ENCODE assay signal across 9 mouse cellular contexts in the genomic region with DNA sequence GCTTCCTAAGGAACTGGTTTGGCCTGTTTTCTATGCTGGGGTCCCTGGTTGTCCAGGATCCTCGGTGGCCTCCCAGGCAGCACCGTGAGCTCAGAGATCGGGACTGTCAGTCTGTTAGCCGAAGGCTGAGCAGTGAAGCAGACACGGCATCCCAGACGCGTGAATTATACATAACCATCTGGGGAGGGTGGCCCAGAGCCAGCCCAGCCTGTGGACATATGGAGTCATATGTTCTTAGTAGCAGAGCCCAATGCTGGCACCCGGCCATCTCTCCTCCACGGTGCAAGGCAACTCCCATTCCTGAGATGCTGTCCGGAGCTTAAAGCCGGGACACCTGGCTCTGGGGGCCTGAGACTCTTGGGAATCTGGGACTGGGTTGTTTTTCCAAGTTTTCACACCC. TPM values are rescaled to one million over a fixed set of nuclear protein-coding genes. Genes with fewer than 3 reads are reported as not detected.
DNase-seq lines count a peak whose midpoint lies in the region; ATAC-seq and TF ChIP-seq lines count a peak whose summit lies in the region.
"Had no signal": no experiment of that assay in that cellular context is flagged by ENCODE, and none has a peak within 500 bp of the region (broad histone marks: within the 10 kb centered on the region; RNA-seq: fewer than 3 reads in every experiment).

No protein-coding gene starts in this region.

- H3K4me3 ChIP-seq in gastrocnemius, adult 2 months: no peak overlapping the region
- no peak overlapping the region for H3K4me3 ChIP-seq in left cerebral cortex, adult 2 months
- H3K4me3 ChIP-seq in liver, embryonic 12.5 days: no peak overlapping the region

- ATAC-seq in erythroblast, adult 5-6 weeks (replicated peaks; ENCODE audit: low FRiP score, poor library complexity, severe bottlenecking): no peak
- ATAC-seq in liver, embryonic 12.5 days: no peak

- 80% methylated on average over 11 of the region's 11 CpGs for WGBS in liver, embryonic 12.5 days (ENCODE audit: insufficient replicate concordance)

- intact Hi-C loops in gastrocnemius, adult 2 months (cut with DNase I): no loop called here
- intact Hi-C loops in left cerebral cortex, adult 2 months (cut with DNase I): no loop called here

- H3K4me2 ChIP-seq in liver, embryonic 12.5 days: no peak overlapping the region

- H3K9me3 ChIP-seq in liver, embryonic 12.5 days (replicated peaks): no peaks in the 10 kb centered on the region

- no peak overlapping the region for H3K9ac ChIP-seq in liver, embryonic 12.5 days
- H3K9ac ChIP-seq: liver, embryonic 14.5 days had no signal

- no peak for TF ChIP-seq CTCF in gastrocnemius, adult 2 months (IDR thresholded peaks at IDR 0.05)
- TF ChIP-seq CTCF in left cerebral cortex, adult 2 months (IDR thresholded peaks at IDR 0.05): no peak

- H3K4me1 ChIP-seq in liver, embryonic 12.5 days: peaks cover 13% of the 10 kb centered on the region

- DNase-seq in gastrocnemius, postnatal 10 days: peak; percentile 35
- no peak for DNase-seq in gastrocnemius, adult 2 months
- peak; percentile 76 for DNase-seq in testis, postnatal 10 days (ENCODE audit: low spot score)
- no peak for DNase-seq in testis, postnatal 14 days (ENCODE audit: low spot score)
- peak; percentile 47 to 79 for DNase-seq in left cerebral cortex, adult 2 months (ENCODE audit: extremely low spot score in 1 of 2, low spot score in 2 of 2)
- DNase-seq in adrenal gland, adult (ENCODE audit: inconsistent age in 2 of 2, low spot score in 1 of 2): no peak

- H3K27me3 ChIP-seq in liver, embryonic 12.5 days (replicated peaks): no peaks in the 10 kb centered on the region

- no peak overlapping the region for H3K27ac ChIP-seq in gastrocnemius, adult 2 months
- no peak overlapping the region for H3K27ac ChIP-seq in left cerebral cortex, adult 2 months
- no peak overlapping the region for H3K27ac ChIP-seq in liver, embryonic 12.5 days
- H3K27ac ChIP-seq: liver, embryonic 14.5 days had no signal

- H3K36me3 ChIP-seq in liver, embryonic 12.5 days: no peaks in the 10 kb centered on the region

RNA-seq across cellular contexts. Expression of a gene that starts 19.8 kb away (rescaled TPM):
- 100 to 1,000 TPM; 526 to 721 TPM for total RNA-seq in gastrocnemius, postnatal 10 days (2021)
- total RNA-seq in gastrocnemius, adult 2 months (2021): 1,000 to 10,000 TPM in 1 of 2 experiments, 100 to 1,000 TPM in 1; 776 to 2,566 TPM
- total RNA-seq in left cerebral cortex, adult 2 months (2021): 1 to 10 TPM in 1 of 2 experiments, under 1 TPM in 1; 0.86 to 1.4 TPM
- total RNA-seq in erythroblast, adult 5-6 weeks (2015; ENCODE audit: low replicate concordance): not detected in 2 replicates
- total RNA-seq in erythroblast, adult 5-6 weeks (2017; ENCODE audit: low replicate concordance): 1.1 TPM in 1 of 2 replicates, not detected in the other
- polyA plus RNA-seq in liver, embryonic 12.5 days (2016; fragmentation: Nextera tagmentation; extraction: Ambion mirVana): 0.35 and 2.5 TPM in 2 replicates

RNA-seq across cellular contexts. Expression of a gene that starts 31.0 kb away (rescaled TPM):
- 1 to 10 TPM; 1.1 to 1.5 TPM for total RNA-seq in gastrocnemius, postnatal 10 days (2021)
- 1 to 10 TPM; 3.9 to 6.0 TPM for total RNA-seq in gastrocnemius, adult 2 months (2021)
- total RNA-seq in left cerebral cortex, adult 2 months (2021): 100 to 1,000 TPM; 194 to 215 TPM
- total RNA-seq in erythroblast, adult 5-6 weeks (2015; ENCODE audit: low replicate concordance): not detected in 2 replicates
- total RNA-seq in erythroblast, adult 5-6 weeks (2017; ENCODE audit: low replicate concordance): 0.17 TPM in 1 of 2 replicates, not detected in the other
- polyA plus RNA-seq in liver, embryonic 12.5 days (2016; fragmentation: Nextera tagmentation; extraction: Ambion mirVana): 2.5 and 2.7 TPM in 2 replicates

RNA-seq across cellular contexts. Expression of a gene that starts 59.7 kb away (rescaled TPM):
- not detected for total RNA-seq in gastrocnemius, postnatal 10 days (2021)
- total RNA-seq in gastrocnemius, adult 2 months (2021): not detected
- total RNA-seq in left cerebral cortex, adult 2 months (2021): 1 to 10 TPM in 1 of 2 experiments, under 1 TPM in 1; 0.66 to 1.1 TPM
- total RNA-seq in erythroblast, adult 5-6 weeks (2015; ENCODE audit: low replicate concordance): not detected in 2 replicates
- 4.0 TPM in 1 of 2 replicates, not detected in the other for total RNA-seq in erythroblast, adult 5-6 weeks (2017; ENCODE audit: low replicate concordance)
- polyA plus RNA-seq in liver, embryonic 12.5 days (2016; fragmentation: Nextera tagmentation; extraction: Ambion mirVana): not detected in 2 replicates

Comparison
In these comparisons a context has a peak if more than half of its experiments do, and no peak if none do; other contexts are left out.
1. DNase-seq: peak in gastrocnemius, postnatal 10 days (single experiment), testis, postnatal 10 days (single experiment) and left cerebral cortex, adult 2 months (2 of 2); none in gastrocnemius, adult 2 months (single experiment), testis, postnatal 14 days (single experiment) and adrenal gland, adult (0 of 2).
2. RNA of a gene that starts 19.8 kb away (total RNA-seq): 776 to 2,566 TPM in gastrocnemius, adult 2 months and 526 to 721 TPM in gastrocnemius, postnatal 10 days; 0.86 to 1.4 TPM in left cerebral cortex, adult 2 months and 1.1 TPM in erythroblast, adult 5-6 weeks; every median in the first group is over 100 times any median in the second.
3. RNA of a gene that starts 31.0 kb away (total RNA-seq): 194 to 215 TPM in left cerebral cortex, adult 2 months; 3.9 to 6.0 TPM in gastrocnemius, adult 2 months, 1.1 to 1.5 TPM in gastrocnemius, postnatal 10 days and 0.17 TPM in erythroblast, adult 5-6 weeks; every median in the first group is over 10 times any median in the second.